12 mouse cellular contexts compared by ENCODE assay signal in the genomic region with DNA sequence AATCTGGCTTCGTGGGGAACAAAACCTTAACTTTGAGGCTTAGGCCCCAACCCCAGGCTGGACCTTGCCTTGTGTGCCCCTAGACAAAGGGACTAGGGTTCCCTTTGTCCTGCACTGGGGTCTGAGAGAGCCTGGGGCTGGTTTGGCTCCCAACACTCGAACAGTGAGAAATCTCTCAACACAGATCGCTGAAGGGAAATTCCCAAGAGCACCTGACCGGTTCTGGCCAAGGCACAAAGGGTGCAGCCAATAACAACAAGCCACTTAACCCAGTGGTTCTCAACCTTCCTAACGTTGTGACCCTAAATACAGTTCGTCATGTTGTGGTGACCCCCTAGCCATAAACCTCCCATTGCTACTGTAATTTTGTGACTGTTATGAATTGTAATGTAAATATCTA. TPM values are rescaled to one million over a fixed set of nuclear protein-coding genes. Genes with fewer than 3 reads are reported as not detected.
DNase-seq lines count a peak whose midpoint lies in the region; ATAC-seq and TF ChIP-seq lines count a peak whose summit lies in the region.
"Had no signal": no experiment of that assay in that cellular context is flagged by ENCODE, and none has a peak within 500 bp of the region (broad histone marks: within the 10 kb centered on the region; RNA-seq: fewer than 3 reads in every experiment).

No protein-coding gene starts in this region.

- intact Hi-C loops in heart, adult 2 months (cut with DNase I) = loop anchor here (5.0 kb wide), 1 partner anchor 63 kb away; a partner anchor contains a TSS

- no peaks in the 10 kb centered on the region for H3K27me3 ChIP-seq in heart, adult 2 months (ENCODE audit: control insufficient read depth, insufficient read depth, low read length)
- H3K27me3 ChIP-seq in lung, embryonic 15.5 days = no peaks in the 10 kb centered on the region
- H3K27me3 ChIP-seq in liver, embryonic 15.5 days = no peaks in the 10 kb centered on the region
- peaks cover 6% of the 10 kb centered on the region; the same call in 1 of the 2 replicates for H3K27me3 ChIP-seq in forebrain, embryonic 12.5 days
- H3K27me3 ChIP-seq: stomach, embryonic 15.5 days had no signal

- no peaks in the 10 kb centered on the region for H3K79me2 ChIP-seq in heart, adult 2 months (replicated peaks; ENCODE audit: control insufficient read depth, insufficient read depth, low read length)

- TF ChIP-seq EP300 in heart, adult 2 months (IDR thresholded peaks at IDR 0.05; ENCODE audit: insufficient read depth, low read depth, low read length) = no peak

- H3K36me3 ChIP-seq in heart, adult 2 months (ENCODE audit: control insufficient read depth, insufficient read depth, low read length) = peaks cover 2% of the 10 kb centered on the region; the same call in 1 of the 2 replicates
- H3K36me3 ChIP-seq in lung, embryonic 15.5 days = 0 out of 2 replicates have a peak, but pooled peaks cover under 1% of the 10 kb centered on the region
- peaks cover 5% of the 10 kb centered on the region for H3K36me3 ChIP-seq in liver, embryonic 15.5 days (replicated peaks)
- H3K36me3 ChIP-seq in forebrain, embryonic 12.5 days (replicated peaks) = no peaks in the 10 kb centered on the region
- H3K36me3 ChIP-seq: stomach, embryonic 15.5 days had no signal

- ATAC-seq in lung, embryonic 15.5 days (ENCODE audit: borderline replicate concordance, extremely low read depth, low FRiP score, low TSS enrichment) = no peak
- no peak for ATAC-seq in liver, embryonic 15.5 days (ENCODE audit: insufficient read depth)
- ATAC-seq in forebrain, embryonic 12.5 days (ENCODE audit: low FRiP score) = no peak

- no peak for TF ChIP-seq CTCF in heart, adult 2 months (IDR thresholded peaks at IDR 0.05)

- DNase-seq in heart, adult 2 months = no peak
- DNase-seq in heart, adult 18-20 months = no peak
- DNase-seq in lung, postnatal 4 days = no peak
- peak; percentile 63 for DNase-seq in adipocyte (ENCODE audit: low spot score)
- no peak for DNase-seq in thymus, postnatal 25 days
- DNase-seq: cerebellum, adult 2 months; layer of hippocampus, postnatal 36 days had no signal

- no peak overlapping the region for H3K9ac ChIP-seq in heart, adult 2 months (ENCODE audit: low read depth, low read length)
- H3K9ac ChIP-seq in lung, embryonic 15.5 days = no peak overlapping the region
- no peak overlapping the region for H3K9ac ChIP-seq in liver, embryonic 15.5 days
- H3K9ac ChIP-seq in forebrain, embryonic 12.5 days = no peak overlapping the region
- H3K9ac ChIP-seq: hindbrain, embryonic 12.5 days; stomach, embryonic 15.5 days had no signal

- H3K4me2 ChIP-seq in lung, embryonic 15.5 days = no peak overlapping the region
- no peak overlapping the region for H3K4me2 ChIP-seq in liver, embryonic 15.5 days
- no peak overlapping the region for H3K4me2 ChIP-seq in forebrain, embryonic 12.5 days
- H3K4me2 ChIP-seq: hindbrain, embryonic 12.5 days; stomach, embryonic 15.5 days had no signal

- H3K9me3 ChIP-seq in lung, embryonic 15.5 days = no peaks in the 10 kb centered on the region
- no peaks in the 10 kb centered on the region for H3K9me3 ChIP-seq in liver, embryonic 15.5 days (replicated peaks)
- H3K9me3 ChIP-seq in forebrain, embryonic 12.5 days = no peaks in the 10 kb centered on the region
- H3K9me3 ChIP-seq: hindbrain, embryonic 12.5 days; stomach, embryonic 15.5 days had no signal

- H3K4me1 ChIP-seq in heart, adult 2 months (ENCODE audit: control insufficient read depth, insufficient read depth, low read length) = peaks cover 10% of the 10 kb centered on the region
- peaks cover 42% of the 10 kb centered on the region for H3K4me1 ChIP-seq in lung, embryonic 15.5 days
- H3K4me1 ChIP-seq in liver, embryonic 15.5 days (replicated peaks) = peaks cover 75% of the 10 kb centered on the region
- H3K4me1 ChIP-seq in forebrain, embryonic 12.5 days = peaks cover 56% of the 10 kb centered on the region

- 41% methylated on average over 6 of the region's 6 CpGs for WGBS in heart, adult 2 months
- WGBS in lung, embryonic 15.5 days = 43% methylated on average over 6 of the region's 6 CpGs
- WGBS in liver, embryonic 15.5 days (ENCODE audit: insufficient replicate concordance) = 62% methylated on average over 6 of the region's 6 CpGs
- 12% methylated on average over 6 of the region's 6 CpGs for WGBS in forebrain, embryonic 12.5 days

- peak overlapping the region; percentile 23; the same call in 1 of the 2 replicates for H3K27ac ChIP-seq in heart, adult 2 months
- peak overlapping the region; percentile 26; the same call in 1 of the 2 replicates for H3K27ac ChIP-seq in lung, embryonic 15.5 days
- peak overlapping the region; percentile 90 for H3K27ac ChIP-seq in liver, embryonic 15.5 days (replicated peaks)
- H3K27ac ChIP-seq in forebrain, embryonic 12.5 days = no peak overlapping the region
- H3K27ac ChIP-seq: hindbrain, embryonic 12.5 days had no signal

- no peak overlapping the region for H3K4me3 ChIP-seq in heart, adult 2 months
- H3K4me3 ChIP-seq in lung, embryonic 15.5 days = no peak overlapping the region
- no peak overlapping the region for H3K4me3 ChIP-seq in liver, embryonic 15.5 days (replicated peaks)
- no peak overlapping the region for H3K4me3 ChIP-seq in forebrain, embryonic 12.5 days (replicated peaks)
- H3K4me3 ChIP-seq: hindbrain, embryonic 12.5 days; stomach, embryonic 15.5 days had no signal

- TF ChIP-seq POLR2A in heart, adult 2 months (IDR thresholded peaks at IDR 0.05; ENCODE audit: insufficient read depth, low read depth, low read length) = no peak

RNA-seq across cellular contexts. Expression of a gene that starts 3.3 kb away (rescaled TPM):
- total RNA-seq in heart, adult 2 months (2021) = 1,000 to 10,000 TPM in 1 of 2 experiments, 100 to 1,000 TPM in 1; 832 to 1,055 TPM
- polyA plus RNA-seq in heart, adult 2 months (2012; rRNA removed) = 860 and 993 TPM in 2 replicates
- total RNA-seq in heart, adult 18-20 months (2021) = 1,000 to 10,000 TPM in 1 of 2 experiments, 100 to 1,000 TPM in 1; 983 to 1,022 TPM
- 523 and 535 TPM in 2 replicates for polyA plus RNA-seq in lung, embryonic 15.5 days (2015; fragmentation: Nextera tagmentation; extraction: Ambion mirVana)
- polyA plus RNA-seq in liver, embryonic 15.5 days (2015; fragmentation: Nextera tagmentation; extraction: Ambion mirVana) = 603 and 658 TPM in 2 replicates
- polyA plus RNA-seq in forebrain, embryonic 12.5 days (2016; fragmentation: Nextera tagmentation; extraction: Ambion mirVana) = 434 and 458 TPM in 2 replicates

RNA-seq across cellular contexts. Expression of a gene that starts 10.6 kb away (rescaled TPM):
- total RNA-seq in heart, adult 2 months (2021) = 10 to 100 TPM; 78.3 to 89.8 TPM
- 182 and 194 TPM in 2 replicates for polyA plus RNA-seq in heart, adult 2 months (2012; rRNA removed)
- total RNA-seq in heart, adult 18-20 months (2021) = 10 to 100 TPM; 92.9 to 97.6 TPM
- polyA plus RNA-seq in lung, embryonic 15.5 days (2015; fragmentation: Nextera tagmentation; extraction: Ambion mirVana) = 223 and 225 TPM in 2 replicates
- 81.3 and 84.4 TPM in 2 replicates for polyA plus RNA-seq in liver, embryonic 15.5 days (2015; fragmentation: Nextera tagmentation; extraction: Ambion mirVana)
- 183 and 184 TPM in 2 replicates for polyA plus RNA-seq in forebrain, embryonic 12.5 days (2016; fragmentation: Nextera tagmentation; extraction: Ambion mirVana)

RNA-seq across cellular contexts. Expression of a gene that starts 33.8 kb away (rescaled TPM):
- 1 to 10 TPM; 3.5 to 5.1 TPM for total RNA-seq in heart, adult 2 months (2021)
- polyA plus RNA-seq in heart, adult 2 months (2012; rRNA removed) = 8.9 and 16.6 TPM in 2 replicates
- total RNA-seq in heart, adult 18-20 months (2021) = 1 to 10 TPM; 3.1 to 8.7 TPM
- polyA plus RNA-seq in lung, embryonic 15.5 days (2015; fragmentation: Nextera tagmentation; extraction: Ambion mirVana) = 16.8 and 19.8 TPM in 2 replicates
- polyA plus RNA-seq in liver, embryonic 15.5 days (2015; fragmentation: Nextera tagmentation; extraction: Ambion mirVana) = 15.7 and 18.2 TPM in 2 replicates
- polyA plus RNA-seq in forebrain, embryonic 12.5 days (2016; fragmentation: Nextera tagmentation; extraction: Ambion mirVana) = 3.4 and 3.6 TPM in 2 replicates

RNA-seq across cellular contexts. Expression of a gene that starts 54.0 kb away (rescaled TPM):
- total RNA-seq in heart, adult 2 months (2021) = 1 to 10 TPM; 6.6 to 8.0 TPM
- 9.2 and 10.8 TPM in 2 replicates for polyA plus RNA-seq in heart, adult 2 months (2012; rRNA removed)
- total RNA-seq in heart, adult 18-20 months (2021) = 1 to 10 TPM; 6.5 to 7.6 TPM
- 3.5 and 4.3 TPM in 2 replicates for polyA plus RNA-seq in lung, embryonic 15.5 days (2015; fragmentation: Nextera tagmentation; extraction: Ambion mirVana)
- 7.5 and 9.0 TPM in 2 replicates for polyA plus RNA-seq in liver, embryonic 15.5 days (2015; fragmentation: Nextera tagmentation; extraction: Ambion mirVana)
- 5.8 and 5.9 TPM in 2 replicates for polyA plus RNA-seq in forebrain, embryonic 12.5 days (2016; fragmentation: Nextera tagmentation; extraction: Ambion mirVana)

RNA-seq across cellular contexts. Expression of a gene that starts 55.1 kb away (rescaled TPM):
- total RNA-seq in heart, adult 2 months (2021) = 10 to 100 TPM; 10.6 to 11.2 TPM
- polyA plus RNA-seq in heart, adult 2 months (2012; rRNA removed) = 16.9 and 18.0 TPM in 2 replicates
- total RNA-seq in heart, adult 18-20 months (2021) = 10 to 100 TPM in 1 of 2 experiments, 1 to 10 TPM in 1; 9.0 to 10.1 TPM
- 15.5 and 16.6 TPM in 2 replicates for polyA plus RNA-seq in lung, embryonic 15.5 days (2015; fragmentation: Nextera tagmentation; extraction: Ambion mirVana)
- polyA plus RNA-seq in liver, embryonic 15.5 days (2015; fragmentation: Nextera tagmentation; extraction: Ambion mirVana) = 10.4 and 12.3 TPM in 2 replicates
- polyA plus RNA-seq in forebrain, embryonic 12.5 days (2016; fragmentation: Nextera tagmentation; extraction: Ambion mirVana) = 14.8 and 16.4 TPM in 2 replicates
